Mouse (Mus musculus) stomach, embryonic 16.5 days (tissue): ENCODE data around the gene Zfp804b. TPM values are rescaled to one million over a fixed set of nuclear protein-coding genes. Genes with fewer than 3 reads are reported as not detected.
A peak's percentile ranks its signal among the peaks of the same experiment; 100 is the strongest.
"Not testable (repeated sequence)": the region's sequence is repeated elsewhere in the genome, so short reads cannot be mapped to it uniquely, and the experiment has no call there.

Source experiments
- ATAC-seq: fragments of 200-750 bp; cut with Nextera tagmentation; 2 replicates; pipeline ENCODE4 v1.8.0; 2017; ENCODE audit warnings: moderate number of reproducible peaks, moderate TSS enrichment; ENCODE audit not compliant: insufficient read depth, low FRiP score
- H3K27ac ChIP-seq: fragments of 300-500 bp; sonication (generic); 2 replicates; pipeline ENCODE4 v1.5.1; 2014; ENCODE audit warnings: low read length
- H3K27me3 ChIP-seq: fragments of 300-500 bp; sonication (generic); 2 replicates; pipeline ENCODE4 v1.6.1; 2014; ENCODE audit warnings: low read length, control low read depth, mixed read lengths; ENCODE audit not compliant: control insufficient read depth, insufficient read depth
- H3K36me3 ChIP-seq: fragments of 300-500 bp; sonication (generic); 2 replicates; pipeline ENCODE4 v1.6.1; 2014; ENCODE audit warnings: low read length; ENCODE audit not compliant: control insufficient read depth, insufficient read depth
- H3K4me1 ChIP-seq: fragments of 300-500 bp; sonication (generic); 2 replicates; pipeline ENCODE4 v1.6.1; 2014; ENCODE audit warnings: low read length, control low read depth, mixed read lengths; ENCODE audit not compliant: control insufficient read depth, insufficient read depth
- H3K4me2 ChIP-seq: fragments of 300-500 bp; sonication (generic); 2 replicates; pipeline ENCODE4 v1.6.1; 2014; ENCODE audit warnings: low read depth, low read length, mixed read lengths
- H3K4me3 ChIP-seq: fragments of 300-500 bp; sonication (generic); replicated peaks from 2 replicates; pipeline ENCODE4 v1.5.1; 2014; ENCODE audit warnings: mild to moderate bottlenecking, low read length
- H3K9ac ChIP-seq: fragments of 300-500 bp; sonication (generic); 2 replicates; pipeline ENCODE4 v1.6.1; 2014; ENCODE audit warnings: low read length
- H3K9me3 ChIP-seq: fragments of 300-500 bp; sonication (generic); replicated peaks from 2 replicates; pipeline ENCODE4 v1.6.1; 2016; ENCODE audit warnings: low read length, control low read depth; ENCODE audit not compliant: control insufficient read depth
- WGBS: fragments of 180-500 bp; shearing (Covaris S2); extraction: QIAGEN DNeasy Blood & Tissue Kit; methylation state at CpG from one replicate; pipeline ENCODE4 v1.1.7; 2014; 5-methylcytosine and 5-hydroxymethylcytosine counted together
- polyA plus RNA-seq: library from polyadenylated mRNA; unstranded; fragments of >200 nt; fragmentation: Nextera tagmentation; extraction: Ambion mirVana; gene quantifications from 2 replicates; pipeline ENCODE4 v1.2.1, GENCODE M21; 2015

Zfp804b gene
- 0.19 and 0.27 TPM in 2 replicates for polyA plus RNA-seq

DNA sequence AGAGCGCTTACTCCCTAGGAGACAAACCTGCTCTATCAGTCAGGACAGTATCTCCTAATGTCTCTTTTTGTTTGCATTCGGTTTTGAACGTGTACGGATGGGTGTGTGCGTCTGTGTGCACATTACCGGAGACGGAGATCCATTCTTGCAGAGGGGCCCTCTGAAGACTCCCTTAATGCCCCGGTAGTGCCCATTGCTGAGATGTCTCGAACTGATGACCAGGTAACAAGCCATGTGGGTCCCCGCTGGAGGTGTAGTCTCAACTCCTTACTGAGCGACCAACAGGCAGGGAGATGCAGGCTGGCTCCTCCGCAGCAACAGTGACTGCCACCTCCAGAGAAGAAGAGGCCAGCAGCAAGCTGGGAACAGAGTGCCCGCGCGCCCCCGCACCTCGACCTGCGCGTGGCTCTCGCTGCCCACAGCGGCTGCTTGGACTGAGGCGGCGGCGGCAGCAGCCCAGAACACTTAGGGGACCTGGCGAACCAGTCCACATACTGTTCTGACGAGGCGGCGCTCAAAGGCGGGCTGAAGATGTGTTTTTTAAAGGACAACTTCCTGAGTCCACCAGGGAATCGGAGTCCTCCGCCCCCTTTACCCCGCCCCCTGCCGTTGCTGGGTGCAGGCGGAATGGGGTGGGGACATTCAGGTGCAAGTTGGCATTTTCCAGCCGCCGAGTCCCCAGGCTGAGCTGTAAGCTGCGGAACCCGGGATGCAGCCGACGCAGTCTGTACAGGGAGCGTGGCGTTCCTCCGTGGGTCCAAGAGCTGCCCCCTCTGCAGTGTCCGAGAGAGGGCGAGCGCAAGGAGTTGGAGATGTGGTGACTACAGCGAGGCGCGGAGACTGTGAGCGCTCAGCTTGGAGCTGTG is at the start of gene Zfp804b:
Zfp804b (minus strand) TSS at position 612 of the 866 bp plus-strand sequence.
- Histone ChIP-seq H3K27ac (no peak within 1 kb of the TSS), H3K36me3 (no peaks in the 10 kb centered on the region), H3K4me3 (peak within 1 kb of the TSS; percentile 49), H3K27me3 (no peaks in the 10 kb centered on the region), H3K9me3 (no peaks in the 10 kb centered on the region), H3K4me2 (peak within 1 kb of the TSS; percentile 63), H3K4me1 (0 out of 2 replicates have a peak, but pooled peaks cover 2% of the 10 kb centered on the region), H3K9ac (peak within 1 kb of the TSS; percentile 41)
- WGBS = under 1% methylated on average over 50 of the region's 50 CpGs
- peak; percentile 91 for ATAC-seq

- H3K9me3 ChIP-seq, H3K4me2 ChIP-seq, H3K4me3 ChIP-seq, H3K27ac ChIP-seq, ATAC-seq, H3K9ac ChIP-seq, H3K27me3 ChIP-seq, H3K36me3 ChIP-seq, H3K4me1 ChIP-seq: not testable (repeated sequence)
- WGBS = 93% methylated on average over 1 of the region's 1 CpGs
Measured at GRCm38 (mm10) chr5:7364616-7365015, 20.1 kb upstream of the Zfp804b start.

DNA sequence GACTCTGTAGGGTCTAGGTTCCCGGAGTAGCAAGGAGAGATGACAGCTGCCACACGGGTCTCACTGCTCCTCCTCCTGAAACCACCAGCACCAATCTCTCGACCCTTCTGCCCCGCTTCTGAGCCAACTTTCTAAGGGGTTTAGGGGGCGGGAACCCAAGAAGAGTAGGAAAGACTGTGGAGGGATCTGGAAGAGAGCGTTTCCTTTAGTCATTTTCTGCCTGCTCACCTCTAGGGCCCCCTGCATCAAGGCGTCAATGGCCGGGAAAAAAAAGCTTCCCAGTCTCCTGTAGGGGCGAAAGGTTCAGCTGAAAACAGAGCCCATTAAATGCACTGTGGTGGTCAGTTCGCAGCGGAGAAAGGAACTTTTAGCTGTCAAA is 444 bp upstream of the Zfp804b start:
- H3K27ac ChIP-seq = no peak overlapping the region
- no peaks in the 10 kb centered on the region for H3K27me3 ChIP-seq
- no peaks in the 10 kb centered on the region for H3K36me3 ChIP-seq
- peak overlapping the region; percentile 63 for H3K4me2 ChIP-seq
- whole genome bisulfite sequencing = 1% methylated on average over 11 of the region's 11 CpGs
- peak; percentile 43; the same call in 1 of the 2 replicates for ATAC-seq
- H3K4me1 ChIP-seq = 0 out of 2 replicates have a peak, but pooled peaks cover 2% of the 10 kb centered on the region
- H3K9me3 ChIP-seq = no peaks in the 10 kb centered on the region
- H3K4me3 ChIP-seq = peak overlapping the region; percentile 49
- peak overlapping the region; percentile 41 for H3K9ac ChIP-seq

DNA sequence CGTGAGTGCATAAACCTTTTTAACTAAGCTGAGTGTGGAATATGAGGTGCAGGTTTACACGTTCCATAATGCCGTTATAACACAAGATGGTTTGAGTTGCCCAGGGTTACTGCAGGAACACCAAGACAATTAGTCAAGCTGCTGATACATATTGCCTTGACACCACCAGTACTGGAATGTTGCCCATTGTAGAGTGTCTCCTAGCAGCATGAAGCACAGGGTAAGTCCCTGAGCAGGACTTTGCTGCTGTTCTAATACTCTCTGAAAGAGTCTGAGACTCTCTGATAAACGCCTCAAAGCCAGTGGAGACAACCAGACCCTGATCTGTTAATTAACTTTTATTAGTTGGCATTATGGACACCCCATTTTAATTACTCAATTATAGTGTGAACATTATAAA is 19.0 kb downstream of the Zfp804b start:
- Histone ChIP-seq H3K4me3 (no peak overlapping the region), H3K9me3 (no peaks in the 10 kb centered on the region), H3K27ac (no peak overlapping the region), H3K9ac (no peak overlapping the region), H3K4me1 (no peaks in the 10 kb centered on the region), H3K27me3 (no peaks in the 10 kb centered on the region), H3K4me2 (no peak overlapping the region), H3K36me3 (no peaks in the 10 kb centered on the region)
- 88% methylated on average over 4 of the region's 4 CpGs for WGBS
- ATAC-seq = no peak

DNA sequence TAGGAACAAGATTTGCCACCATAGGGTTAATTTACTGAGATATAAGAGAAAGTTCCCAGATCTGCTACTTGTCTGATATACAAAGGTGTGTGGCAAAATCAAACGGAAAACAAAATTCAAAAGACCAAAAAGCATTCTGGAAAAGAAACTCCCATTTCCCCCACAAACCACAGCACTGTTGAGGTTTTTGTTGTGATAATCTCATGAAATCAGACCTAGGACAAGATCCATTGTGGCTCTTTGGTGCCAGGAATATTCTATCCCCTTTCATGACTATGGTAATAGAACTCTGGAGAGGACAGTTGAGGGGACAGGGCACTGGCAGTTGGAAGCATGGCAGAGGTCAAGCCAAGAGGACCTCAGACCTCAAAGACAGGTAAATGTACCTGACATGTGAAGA is 40.7 kb downstream of the Zfp804b start, which contains the start of gene Tex47:
Tex47 (plus strand) TSS at position 301 of the 400 bp plus-strand sequence.
- Histone ChIP-seq H3K9me3 (no peaks in the 10 kb centered on the region), H3K4me3 (no peak within 1 kb of the TSS), H3K4me1 (no peaks in the 10 kb centered on the region), H3K4me2 (no peak within 1 kb of the TSS), H3K27ac (no peak within 1 kb of the TSS), H3K27me3 (no peaks in the 10 kb centered on the region), H3K36me3 (no peaks in the 10 kb centered on the region), H3K9ac (no peak within 1 kb of the TSS)
- ATAC-seq = no peak
- 74% methylated on average over 1 of the region's 1 CpGs for WGBS

- H3K9ac ChIP-seq = no peak overlapping the region
- no peak for ATAC-seq
- H3K27me3 ChIP-seq = no peaks in the 10 kb centered on the region
- 63% methylated on average over 1 of the region's 1 CpGs for WGBS
- no peak overlapping the region for H3K4me3 ChIP-seq
- no peak overlapping the region for H3K4me2 ChIP-seq
- H3K36me3 ChIP-seq = no peaks in the 10 kb centered on the region
- no peaks in the 10 kb centered on the region for H3K4me1 ChIP-seq
- no peaks in the 10 kb centered on the region for H3K9me3 ChIP-seq
- no peak overlapping the region for H3K27ac ChIP-seq
Measured at GRCm38 (mm10) chr5:7302969-7303368, 41.6 kb downstream of the Zfp804b start.

DNA sequence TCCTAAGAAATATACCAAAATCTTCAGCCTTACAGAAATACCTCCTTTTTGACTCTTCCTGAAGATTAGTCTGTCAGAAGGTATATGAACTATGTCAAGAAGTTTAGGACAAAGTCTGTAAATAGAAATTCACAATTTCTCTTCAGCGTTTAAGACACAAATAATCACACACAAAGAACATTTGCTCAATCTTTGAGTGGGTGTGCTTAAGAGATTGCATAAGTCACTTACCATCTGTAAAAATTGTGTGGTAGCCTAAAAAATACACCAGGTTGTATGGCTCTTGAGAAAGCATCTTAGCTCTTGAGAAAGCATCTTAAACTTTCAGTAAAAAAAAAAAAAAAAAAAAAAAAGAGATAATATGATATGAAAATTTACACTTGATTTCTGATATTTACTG is 60.2 kb downstream of the Zfp804b start:
- Histone ChIP-seq H3K27me3 (no peaks in the 10 kb centered on the region), H3K4me3 (no peak overlapping the region), H3K36me3 (no peaks in the 10 kb centered on the region), H3K9ac (no peak overlapping the region), H3K4me2 (no peak overlapping the region), H3K9me3 (no peaks in the 10 kb centered on the region), H3K4me1 (no peaks in the 10 kb centered on the region), H3K27ac (no peak overlapping the region)
- no peak for ATAC-seq
- WGBS = 83% methylated on average over 1 of the region's 1 CpGs

DNA sequence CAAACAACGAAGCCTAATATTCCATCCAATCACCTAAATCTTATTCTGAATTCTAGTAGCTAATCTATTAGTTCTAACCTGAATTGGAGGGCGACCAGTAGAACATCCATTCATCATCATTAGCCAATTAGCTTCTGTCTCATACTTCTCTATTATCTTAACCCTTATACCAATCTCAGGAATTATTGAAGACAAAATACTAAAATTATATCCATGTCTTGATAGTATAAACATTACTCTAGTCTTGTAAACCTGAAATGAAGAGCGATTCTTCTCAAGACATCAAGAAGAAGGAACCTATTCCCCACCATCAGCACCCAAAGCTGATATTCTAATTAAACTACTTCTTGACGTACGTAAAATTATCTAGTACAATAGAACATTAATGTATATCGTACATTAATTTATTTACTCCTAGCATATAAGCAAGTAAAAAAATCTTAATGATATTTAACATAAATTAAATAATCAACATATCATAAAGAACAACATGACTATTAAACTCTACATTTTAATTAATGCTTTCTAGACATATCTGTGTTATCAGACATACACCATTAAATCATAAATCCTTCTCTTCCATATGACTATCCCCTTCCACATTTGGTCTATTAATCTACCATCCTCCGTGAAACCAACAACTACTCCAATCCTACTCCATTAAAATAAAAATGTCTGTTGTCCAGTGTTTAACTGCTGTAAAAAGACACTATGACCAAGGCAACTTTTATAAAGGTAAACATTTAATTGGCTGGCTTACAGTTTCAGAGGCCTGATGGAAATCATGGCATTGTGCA is 67.7 kb downstream of the Zfp804b start:
- Histone ChIP-seq H3K36me3 (no peaks in the 10 kb centered on the region), H3K4me2 (no peak overlapping the region), H3K27me3 (no peaks in the 10 kb centered on the region), H3K9ac (no peak overlapping the region), H3K27ac (no peak overlapping the region), H3K4me1 (no peaks in the 10 kb centered on the region), H3K9me3 (no peaks in the 10 kb centered on the region), H3K4me3 (no peak overlapping the region)
- WGBS = 86% methylated on average over 7 of the region's 7 CpGs
- no peak for ATAC-seq

GRCm38 (mm10) chr5:7177589-7177988 is 167.0 kb downstream of the Zfp804b start:
- Histone ChIP-seq H3K27ac (no peak overlapping the region), H3K9me3 (no peaks in the 10 kb centered on the region), H3K36me3 (no peaks in the 10 kb centered on the region), H3K4me3 (no peak overlapping the region), H3K4me1 (no peaks in the 10 kb centered on the region), H3K4me2 (no peak overlapping the region), H3K27me3 (no peaks in the 10 kb centered on the region), H3K9ac (no peak overlapping the region)
- WGBS = 90% methylated on average over 9 of the region's 9 CpGs
- no peak for ATAC-seq
